Mouse (Mus musculus) heart, postnatal 14 days (tissue): ENCODE results near the gene 1110008P14Rik. TPM values are rescaled to one million over a fixed set of nuclear protein-coding genes. Genes with fewer than 3 reads are reported as not detected.
A peak's percentile ranks its signal among the peaks of the same experiment; 100 is the strongest.
"Not testable (repeated sequence)": the region's sequence is repeated elsewhere in the genome, so short reads cannot be mapped to it uniquely, and the experiment has no call there.

Source experiments
- DNase-seq, 2 experiments: peaks; one replicate each; pipeline ENCODE4 v3.0.0; 2021 to 2022
- intact Hi-C: fragments of 180-260 bp; cut with DNase I; formaldehyde crosslinking; loops from one replicate; pipeline ENCODE4 v1.15.1; 2025
- total RNA-seq, 2 experiments: library from RNA; stranded (reverse); gene quantifications; 2 replicates each; pipeline ENCODE4 v1.2.3; 2021

Gene 1110008P14Rik
- total RNA-seq, 2 experiments from 2014 or later, result 45.3 to 48.2 TPM

DNA sequence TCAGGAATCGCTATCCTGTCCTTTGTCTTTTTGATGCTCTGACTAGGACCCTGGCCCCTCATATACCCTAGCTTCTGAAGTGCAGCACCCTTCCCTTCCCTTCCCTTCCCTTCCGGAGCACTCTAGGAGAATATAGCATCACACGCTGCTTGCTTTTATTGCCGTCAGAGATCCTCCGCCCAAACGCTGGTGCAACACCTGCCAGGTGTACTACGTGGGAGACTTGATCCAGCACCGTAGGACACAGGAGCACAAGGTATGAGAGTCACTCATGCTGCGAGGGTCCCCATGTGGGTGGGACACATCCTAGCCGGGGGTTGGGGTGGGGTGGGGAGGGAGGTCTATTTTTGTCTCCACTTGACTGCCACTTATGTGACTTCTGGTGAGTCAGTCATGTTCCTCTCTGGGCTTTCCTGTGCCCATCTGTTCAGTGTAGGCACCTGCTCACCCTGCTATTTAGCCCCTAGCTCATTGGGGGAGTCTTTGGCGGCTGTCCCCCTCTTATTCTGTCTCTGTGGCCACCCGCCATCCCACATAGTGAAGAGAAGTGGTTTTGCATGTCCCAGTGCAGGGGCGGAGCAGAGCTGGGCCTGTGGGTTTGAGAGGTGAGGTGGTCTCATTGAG lies 6.3 kb downstream of the 1110008P14Rik start:
- intact Hi-C loops, result no loop called here
- no peak for DNase-seq

DNA sequence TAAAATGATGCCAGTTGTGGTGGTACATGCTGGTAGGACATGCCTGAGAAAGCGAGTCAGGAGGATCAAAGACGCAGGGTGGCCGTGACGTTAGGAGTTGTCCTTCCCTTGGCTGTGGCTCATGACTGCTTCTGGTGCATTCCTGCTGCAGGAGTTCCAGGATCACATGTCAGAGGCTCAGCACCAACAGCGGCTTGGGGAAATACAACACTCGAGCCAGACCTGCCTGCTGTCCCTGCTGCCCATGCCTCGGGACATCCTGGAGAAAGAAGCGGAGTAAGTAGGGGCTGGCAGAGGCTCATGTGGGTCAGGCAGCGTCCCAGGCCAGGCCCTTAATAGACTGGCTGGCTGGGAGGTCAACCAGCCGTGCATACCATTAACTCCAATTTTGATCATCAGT lies 7.5 kb downstream of the 1110008P14Rik start:
- no peak for DNase-seq

GRCm38 (mm10) chr2:32367315-32367714 lies 14.4 kb downstream of the 1110008P14Rik start:
- DNase-seq, result no peak
- intact Hi-C loops, result no loop called here

More for the DNA sequence above, 7.5 kb downstream of the 1110008P14Rik start:
- intact Hi-C loops, result no loop called here

GRCm38 (mm10) chr2:32364121-32364520 lies 17.6 kb downstream of the 1110008P14Rik start:
- no peak for DNase-seq
- intact Hi-C loops, result no loop called here

DNA sequence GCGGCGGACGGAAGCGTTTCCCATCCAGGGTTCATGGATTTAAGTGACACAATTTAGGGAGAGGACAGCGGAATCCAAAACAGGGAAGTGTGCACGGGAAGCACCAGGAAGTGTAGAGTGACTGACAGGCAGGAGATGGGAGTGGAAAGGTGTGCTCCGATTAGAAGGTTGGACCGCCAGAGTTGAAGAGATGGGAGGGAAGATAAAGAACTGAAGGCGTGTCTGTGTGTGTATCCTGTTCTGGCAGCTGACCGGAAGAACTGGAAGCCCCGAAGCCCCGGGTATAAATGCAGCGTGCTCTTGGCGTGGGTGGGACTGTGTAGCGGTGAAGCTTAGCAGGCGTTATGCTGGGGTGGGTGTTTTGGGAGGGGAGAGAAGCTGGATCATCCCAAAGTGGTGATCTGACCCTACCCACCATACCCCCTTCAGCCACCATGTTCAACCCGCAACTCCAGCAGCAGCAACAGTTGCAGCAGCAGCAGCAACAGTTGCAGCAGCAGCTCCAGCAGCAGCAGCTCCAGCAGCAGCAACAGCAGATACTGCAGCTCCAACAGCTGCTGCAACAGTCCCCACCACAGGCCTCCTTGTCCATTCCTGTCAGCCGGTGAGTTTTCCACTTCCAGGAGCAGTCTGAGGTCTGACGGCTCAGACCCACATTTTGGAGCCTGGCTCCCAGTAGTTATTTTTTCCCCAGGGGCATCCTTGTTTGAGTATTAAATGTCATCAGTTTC lies 18.2 kb downstream of the 1110008P14Rik start:
- peak in 1 of 2 experiments; percentile 30 for DNase-seq
- intact Hi-C loops, result no loop called here

DNA sequence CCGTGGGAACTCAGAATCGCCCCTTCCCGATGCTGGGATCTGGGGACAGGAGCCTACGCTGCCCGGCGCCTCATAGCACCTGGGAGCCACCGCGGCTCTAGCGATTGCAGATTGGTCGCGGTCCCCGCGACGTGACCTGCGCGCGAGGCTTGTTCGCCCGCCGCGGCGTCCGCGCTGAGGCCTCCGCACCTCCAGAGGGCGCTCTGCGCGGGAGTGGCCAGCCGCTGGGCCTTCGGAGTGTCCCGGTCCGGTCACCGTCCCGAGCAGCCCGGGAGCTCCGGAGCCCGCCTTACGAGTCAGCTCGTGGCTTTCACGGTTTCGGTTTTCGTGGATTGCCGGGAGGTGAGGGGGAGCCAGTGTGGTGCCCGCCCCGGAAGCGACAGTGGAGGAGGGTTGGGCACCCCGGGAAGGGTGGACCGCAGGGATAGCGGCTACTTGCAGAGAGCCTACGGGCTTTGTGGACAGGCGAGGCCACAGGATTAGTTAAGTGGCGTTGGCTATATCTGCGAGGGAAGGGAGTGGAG lies 18.9 kb downstream of the 1110008P14Rik start:
- DNase-seq, result peak; percentile 96 to 98
- intact Hi-C loops, result no loop called here

DNA sequence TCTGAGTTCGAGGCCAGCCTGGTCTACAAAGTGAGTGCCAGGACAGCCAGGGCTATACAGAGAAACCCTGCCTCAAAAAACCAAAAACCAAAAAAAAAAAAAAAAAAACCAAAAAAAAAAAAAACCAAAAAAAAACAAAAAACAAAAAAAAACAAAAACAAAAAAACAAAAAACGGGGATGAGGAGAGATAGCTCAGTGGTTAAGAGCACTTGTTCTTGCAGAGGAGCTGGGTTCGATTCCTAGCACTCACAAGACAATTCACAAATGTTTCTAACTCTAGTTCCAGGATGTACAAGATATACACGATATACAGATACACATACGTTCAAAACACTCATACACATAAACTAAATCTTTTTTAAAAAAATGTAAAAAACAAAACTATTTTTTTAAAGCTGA lies 19.5 kb downstream of the 1110008P14Rik start:
- DNase-seq, intact Hi-C loops: not testable (repeated sequence)

GRCm38 (mm10) chr2:32361437-32361836 lies 20.3 kb downstream of the 1110008P14Rik start:
- intact Hi-C loops, result no loop called here

DNA sequence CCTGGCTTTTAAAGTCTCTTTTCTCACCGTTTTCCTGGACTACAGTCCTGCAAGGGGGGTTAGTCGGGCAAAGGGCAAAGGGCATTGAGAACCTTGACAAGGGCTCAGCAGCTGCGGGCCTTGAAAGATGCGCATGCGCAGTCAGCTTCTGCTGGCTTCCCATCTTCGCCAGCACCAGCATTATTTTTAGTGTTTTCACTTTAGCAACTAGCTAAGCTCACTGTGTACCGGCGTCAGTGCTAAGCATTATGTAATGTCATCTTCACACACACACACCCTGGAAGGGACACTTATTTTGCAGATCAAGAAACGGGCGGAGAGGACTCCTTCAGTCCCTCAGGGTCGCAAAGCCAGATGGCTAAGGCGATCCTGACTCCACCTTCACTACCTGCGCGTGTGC lies 21.0 kb downstream of the 1110008P14Rik start:
- DNase-seq, result peak; percentile 76
- intact Hi-C loops, result no loop called here

More at GRCm38 (mm10) chr2:32361437-32361836, 20.3 kb downstream of the 1110008P14Rik start:
- peak; percentile 64 to 70 for DNase-seq

- intact Hi-C loops, result loop anchor here (10.0 kb wide), 1 partner anchor 54 kb away; no protein-coding TSS in a partner anchor
- DNase-seq, result no peak
Measured at GRCm38 (mm10) chr2:32358381-32358780, 23.4 kb downstream of the 1110008P14Rik start.

DNA sequence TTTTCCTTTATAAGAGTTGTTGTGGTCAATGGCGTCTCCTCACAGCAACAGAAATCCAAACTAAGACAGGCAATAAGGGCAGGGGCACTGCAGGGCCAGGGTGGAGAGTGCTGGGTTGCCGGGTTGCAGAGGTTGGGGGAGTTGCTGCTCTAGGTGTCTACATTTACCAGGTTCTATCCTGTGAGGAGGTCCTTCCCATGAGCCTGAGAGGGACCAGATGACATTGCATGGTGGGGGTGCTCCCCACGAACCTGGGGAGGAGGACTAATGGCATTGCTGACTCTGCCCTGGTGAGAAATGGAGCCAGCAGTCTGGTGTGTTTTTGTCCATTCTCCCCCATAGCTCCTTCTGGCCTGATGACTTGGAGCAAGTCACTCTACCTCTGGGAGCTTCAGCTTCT lies 24.0 kb downstream of the 1110008P14Rik start:
- intact Hi-C loops, result loop anchor here (10.0 kb wide), 1 partner anchor 53 kb away; no protein-coding TSS in a partner anchor

GRCm38 (mm10) chr2:32356216-32356615 lies 25.5 kb downstream of the 1110008P14Rik start:
- intact Hi-C loops, result loop anchor here (10.0 kb wide), 1 partner anchor 51 kb away; no protein-coding TSS in a partner anchor
- no peak for DNase-seq

More for the DNA sequence above, 24.0 kb downstream of the 1110008P14Rik start:
- no peak for DNase-seq

- intact Hi-C loops, result loop anchor here (10.0 kb wide), 1 partner anchor 50 kb away; no protein-coding TSS in a partner anchor
- no peak for DNase-seq
Measured at GRCm38 (mm10) chr2:32354336-32354895, 27.3 kb downstream of the 1110008P14Rik start.

- intact Hi-C loops, result loop anchor here (2.0 to 10.0 kb wide), 2 partner anchors 41 to 49 kb away; partner anchors contain the start of gene Ptges2
- DNase-seq, result no peak
Measured at GRCm38 (mm10) chr2:32353836-32354235, 27.9 kb downstream of the 1110008P14Rik start.

GRCm38 (mm10) chr2:32353007-32353542 lies 28.7 kb downstream of the 1110008P14Rik start, which contains the start of gene Dnm1:
TSS of gene Dnm1 (minus strand) at chr2:32353338.
- DNase-seq, result peak; percentile 96 to 98
- intact Hi-C loops, result loop anchor here (2.0 to 10.0 kb wide), 2 partner anchors 42 to 48 kb away; partner anchors contain the start of gene Ptges2

DNA sequence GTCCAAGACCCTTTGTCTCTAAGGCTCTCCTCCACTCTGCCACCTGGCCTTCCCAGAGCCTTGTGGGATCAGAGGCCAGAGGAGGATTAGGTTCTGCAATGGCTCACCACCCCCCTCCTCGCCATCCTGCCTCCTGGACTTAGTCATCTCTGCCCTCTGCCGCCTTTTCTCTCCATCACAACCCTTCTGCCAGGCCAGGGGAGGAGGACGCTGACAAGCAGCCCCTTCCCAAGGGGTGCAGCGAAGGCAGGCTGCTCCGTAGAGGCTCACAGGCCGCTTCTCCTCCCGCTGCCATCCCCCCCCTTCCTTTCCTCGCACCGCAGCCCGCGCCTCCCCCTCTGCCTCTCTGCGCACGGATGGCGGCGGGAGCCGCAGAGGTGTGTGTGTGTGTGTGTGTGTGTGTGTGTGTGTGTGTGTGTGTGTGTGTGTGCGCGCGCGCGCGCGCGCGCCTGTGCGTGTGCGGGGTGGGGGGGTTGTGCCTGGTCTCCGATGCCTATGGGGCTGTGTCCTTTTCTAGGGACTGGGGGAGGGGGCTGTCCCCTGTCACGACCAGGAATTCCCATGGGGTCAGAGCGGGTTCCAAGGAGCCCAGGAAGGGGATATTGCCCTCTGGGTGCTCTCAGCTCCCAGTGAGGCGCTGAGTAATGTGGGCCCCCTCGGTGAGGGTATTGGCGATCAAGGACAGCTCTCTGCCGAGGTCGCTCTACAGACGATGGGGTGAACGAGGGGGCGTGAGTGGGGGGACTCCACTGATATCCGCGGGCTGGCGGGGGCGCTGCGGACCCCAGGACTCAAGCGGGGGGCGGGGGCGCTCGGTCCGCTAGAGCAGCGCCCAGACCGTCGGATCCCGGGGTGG lies 29.4 kb downstream of the 1110008P14Rik start, which contains the start of gene Ciz1:
Ciz1 (plus strand) TSS at position 177 of the 856 bp plus-strand sequence.
- DNase-seq, result peak in 1 of 2 experiments; percentile 22
- intact Hi-C loops, result loop anchor here (2.0 to 10.0 kb wide), 2 partner anchors 42 to 48 kb away; partner anchors contain the start of gene Ptges2

GRCm38 (mm10) chr2:32351471-32351961 lies 30.2 kb downstream of the 1110008P14Rik start:
- intact Hi-C loops, result loop anchor here (10.0 kb wide), 1 partner anchor 47 kb away; no protein-coding TSS in a partner anchor
- no peak for DNase-seq

DNA sequence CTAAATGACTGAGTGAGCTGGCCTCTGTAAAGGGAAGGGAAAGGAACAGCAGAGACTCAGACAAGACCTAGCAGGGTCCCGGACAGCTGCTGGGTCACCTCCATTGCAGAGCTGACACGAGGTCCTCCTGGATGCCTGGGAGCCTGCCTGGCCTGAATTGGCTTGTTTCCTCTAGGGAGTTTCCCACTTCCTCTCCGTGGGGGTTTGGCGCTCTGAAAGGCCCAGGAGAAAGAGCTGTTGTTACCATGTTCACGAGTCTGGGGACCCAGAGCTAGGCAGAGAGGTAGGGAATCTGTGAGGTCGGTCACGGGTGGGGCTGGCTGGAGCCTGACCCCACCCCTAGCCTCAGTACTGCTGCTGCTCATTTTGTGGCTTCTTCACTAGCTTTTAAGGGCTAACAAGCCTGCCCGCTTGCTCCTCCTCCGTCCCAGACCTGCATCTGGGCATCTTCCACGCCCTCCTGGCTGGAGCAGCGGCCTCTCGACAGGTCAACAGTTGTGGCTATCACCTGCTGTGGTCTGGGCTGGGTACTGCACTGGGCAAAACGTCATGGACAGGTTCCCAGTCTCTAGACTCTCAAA lies 31.2 kb downstream of the 1110008P14Rik start:
- DNase-seq, result peak in 1 of 2 experiments; percentile 22
- intact Hi-C loops, result loop anchor here (10.0 kb wide), 1 partner anchor 46 kb away; no protein-coding TSS in a partner anchor
